Mouse (Mus musculus) right cerebral cortex, postnatal 4 days (tissue): ENCODE measurements around the gene Olfr844.

ENCODE experiments used
- DNase-seq: peaks from one replicate; pipeline ENCODE4 v3.0.0-alpha.2; 2022

Gene Olfr844

DNA sequence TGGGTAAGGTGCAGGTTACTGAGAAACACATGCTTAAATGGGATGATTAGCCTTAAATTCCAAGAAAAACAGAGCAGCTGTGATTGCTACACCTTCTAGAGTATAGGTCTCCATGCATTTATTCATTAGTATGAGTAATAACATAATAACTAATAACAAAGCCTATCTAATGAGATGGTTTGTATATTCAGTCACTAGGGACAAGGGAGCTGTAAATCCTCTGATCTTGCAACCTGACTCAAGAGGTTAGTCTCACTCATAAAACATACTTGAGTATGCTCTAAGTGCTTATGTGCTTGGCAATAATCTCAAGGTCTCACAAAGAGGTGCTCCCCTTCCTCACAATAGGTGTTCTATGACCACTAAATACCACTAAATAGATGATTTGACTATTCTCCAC is at the start of gene Olfr844:
Gene Olfr844 (plus strand): TSS at position 301 of the 400 bp plus-strand sequence.
- DNase-seq, result no peak

DNA sequence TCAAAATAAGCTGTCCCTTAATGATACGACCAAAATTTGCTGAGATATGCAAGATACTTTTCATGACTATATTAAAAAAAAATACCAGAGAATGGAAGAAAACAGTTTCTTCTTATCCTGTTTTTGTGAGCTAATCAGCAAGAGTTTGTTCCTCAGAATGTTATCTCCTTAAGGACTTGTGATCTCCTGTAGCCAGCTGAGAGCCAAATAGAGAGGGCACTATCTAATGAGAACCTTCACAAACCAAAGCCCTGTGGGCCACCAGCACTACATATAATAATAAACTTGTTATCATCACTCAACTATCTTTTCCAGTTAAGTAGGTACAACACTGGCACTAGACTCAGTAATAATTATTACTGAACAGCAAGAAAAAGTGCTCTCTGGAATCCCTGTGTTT is 20.0 kb downstream of the Olfr844 start, which contains the start of gene Olfr845:
Gene Olfr845 (plus strand): TSS at position 301 of the 400 bp plus-strand sequence.
- DNase-seq, result no peak

- no peak for DNase-seq
These were observed 47.8 kb downstream of the Olfr844 start, which contains the start of gene Olfr846 for GRCm38 (mm10) chr9:19363905-19364304. Gene Olfr846 (minus strand): TSS chr9:19364005.
